Mouse (Mus musculus) WW6 (cell line): ENCODE results near the gene Cpne9.
"Not testable (repeated sequence)": the region's sequence is repeated elsewhere in the genome, so short reads cannot be mapped to it uniquely, and the experiment has no call there.

ENCODE experiments used
- DNase-seq: peaks from one replicate; pipeline ENCODE4 v3.0.0-alpha.2; 2013; ENCODE audit warnings: low read depth, low spot score

The Cpne9 gene

GRCm38 (mm10) chr6:113289346-113289745, 7.2 kb downstream of the Cpne9 start:
- DNase-seq, result no peak

DNA sequence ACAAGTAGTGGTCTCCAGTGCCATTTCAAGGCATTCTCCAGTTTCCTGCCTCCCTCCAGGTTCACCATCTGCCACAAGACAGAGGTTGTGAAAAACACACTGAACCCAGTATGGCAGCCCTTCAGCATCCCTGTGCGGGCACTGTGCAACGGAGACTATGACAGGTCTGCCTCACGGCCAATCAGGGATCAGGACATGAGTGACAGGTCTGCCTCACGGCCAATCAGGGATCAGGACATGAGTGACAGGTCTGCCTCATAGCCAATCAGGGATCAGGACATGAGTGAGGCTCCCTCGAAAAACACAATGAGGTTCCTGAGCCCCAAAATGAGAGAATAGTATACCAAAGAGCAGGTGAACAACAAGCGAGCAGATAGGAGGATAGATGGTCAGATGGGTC, 8.2 kb downstream of the Cpne9 start:
- DNase-seq, result no peak

DNA sequence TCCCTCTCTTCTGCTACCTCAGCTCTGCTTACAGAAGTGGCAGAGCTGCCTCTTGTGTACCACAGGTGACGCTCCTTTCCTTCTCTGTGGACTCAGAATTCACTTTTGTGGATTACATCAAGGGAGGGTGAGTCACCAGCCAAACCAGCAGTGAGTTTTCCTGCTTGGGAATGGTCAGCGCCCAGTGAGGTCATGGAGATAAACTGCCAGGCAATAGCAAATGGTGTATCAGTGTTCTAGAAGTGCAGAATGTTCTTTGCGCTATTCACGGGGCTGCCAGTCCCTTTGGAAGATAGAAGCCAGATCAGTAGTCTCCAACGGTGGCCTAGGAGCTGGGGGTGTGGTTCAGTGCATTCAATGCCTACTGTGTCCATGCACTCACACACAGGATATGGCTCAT, 10.8 kb downstream of the Cpne9 start:
- no peak for DNase-seq

GRCm38 (mm10) chr6:113296046-113296445, 13.9 kb downstream of the Cpne9 start:
- DNase-seq, result no peak

DNA sequence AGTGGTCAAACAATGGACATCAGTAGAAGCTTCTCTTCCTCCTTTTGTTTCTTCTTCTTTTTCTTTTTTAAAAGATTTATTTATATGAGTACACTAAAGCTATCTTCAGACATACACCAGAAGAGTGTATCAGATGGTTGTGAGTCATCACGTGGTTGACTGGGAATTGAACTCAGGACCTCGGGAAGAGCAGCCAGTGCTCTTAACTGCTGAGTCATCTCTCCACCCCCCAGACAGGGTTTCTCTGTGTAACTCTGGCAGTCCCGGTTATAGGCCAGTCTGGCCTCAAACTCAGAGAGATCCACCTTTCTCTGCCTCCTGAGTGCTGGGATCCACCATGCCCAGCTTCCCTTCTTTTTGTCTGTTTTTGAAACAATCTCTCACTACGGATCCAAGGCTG, 14.5 kb downstream of the Cpne9 start:
- no peak for DNase-seq

DNA sequence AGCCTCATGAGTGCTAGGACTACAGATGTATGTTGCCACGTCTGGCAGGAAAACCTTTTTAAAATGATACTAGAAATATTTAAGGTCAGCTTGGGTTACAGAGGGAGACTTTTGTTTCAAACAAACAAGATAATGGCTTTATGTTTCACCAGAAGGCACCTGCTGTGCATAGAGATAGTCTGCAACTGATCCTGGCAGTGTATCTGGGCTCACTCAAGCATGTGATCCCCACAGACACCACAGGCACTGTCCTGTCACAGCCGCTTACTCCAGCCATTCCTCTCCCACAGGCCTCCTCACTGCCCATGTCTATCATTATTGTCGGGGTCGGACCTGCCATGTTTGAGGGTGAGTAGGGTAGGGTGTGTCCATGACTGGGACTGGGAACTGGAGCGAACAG, 19.2 kb downstream of the Cpne9 start:
- no peak for DNase-seq

GRCm38 (mm10) chr6:113302258-113302657, 20.2 kb downstream of the Cpne9 start:
- DNase-seq, result no peak

- DNase-seq, result peak; percentile 100
Observed at GRCm38 (mm10) chr6:113306322-113306985, 24.3 kb downstream of the Cpne9 start.

GRCm38 (mm10) chr6:113306986-113307349, 24.9 kb downstream of the Cpne9 start, which contains the start of gene Brpf1:
TSS of gene Brpf1 (plus strand) at chr6:113307137.
- DNase-seq, result no peak

DNA sequence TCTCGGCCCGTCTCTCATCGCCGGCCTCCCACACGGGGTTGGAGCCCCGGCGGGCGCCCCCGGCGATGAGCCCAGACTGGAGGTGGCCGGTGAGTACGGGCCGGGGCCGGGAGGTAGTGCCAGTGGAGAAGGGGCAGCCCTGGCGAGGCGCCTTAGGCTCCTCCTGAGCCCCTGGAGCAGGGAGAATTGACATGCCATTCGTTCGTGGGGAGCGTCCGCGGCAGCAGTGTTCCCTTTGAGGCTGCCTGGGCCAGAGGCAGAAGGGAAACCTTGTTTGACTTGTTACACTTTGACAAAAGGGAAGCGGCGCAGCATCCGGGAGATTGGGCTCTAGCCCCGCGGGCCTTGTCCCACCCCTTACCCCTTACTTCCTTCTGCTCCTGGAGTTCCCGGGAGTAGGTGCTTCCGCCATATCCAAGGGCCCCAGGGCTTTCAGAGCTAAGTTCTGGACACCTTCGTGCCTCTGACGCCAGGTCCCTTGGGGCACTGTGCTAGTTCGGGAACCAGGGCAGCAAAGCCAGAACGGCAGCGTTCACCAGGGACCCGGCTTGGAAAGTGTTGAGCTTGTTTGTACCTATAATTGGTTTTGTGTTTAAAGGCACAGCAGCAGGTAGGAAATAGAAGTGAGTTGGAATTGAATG, 25.5 kb downstream of the Cpne9 start:
- no peak for DNase-seq

DNA sequence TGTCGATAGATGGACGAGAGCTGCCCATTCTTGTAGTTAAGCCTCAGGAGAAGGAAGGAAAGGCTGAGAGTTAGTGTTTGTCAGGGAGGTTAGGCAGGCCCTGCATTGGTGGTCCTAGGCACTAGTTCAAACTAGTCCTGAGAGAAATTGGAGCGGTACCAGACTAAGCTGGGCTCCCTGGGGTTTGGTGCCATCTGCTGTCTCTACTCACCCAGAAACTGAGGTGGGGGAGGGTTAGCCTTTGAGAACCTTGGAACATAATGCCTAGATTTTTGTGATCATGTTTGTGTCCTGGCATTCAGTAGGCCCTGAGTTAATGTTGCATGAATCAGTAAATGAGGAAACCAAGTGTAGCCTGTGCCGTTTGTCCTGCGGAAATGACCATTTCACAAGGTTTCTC, 26.0 kb downstream of the Cpne9 start:
- DNase-seq, result no peak

DNA sequence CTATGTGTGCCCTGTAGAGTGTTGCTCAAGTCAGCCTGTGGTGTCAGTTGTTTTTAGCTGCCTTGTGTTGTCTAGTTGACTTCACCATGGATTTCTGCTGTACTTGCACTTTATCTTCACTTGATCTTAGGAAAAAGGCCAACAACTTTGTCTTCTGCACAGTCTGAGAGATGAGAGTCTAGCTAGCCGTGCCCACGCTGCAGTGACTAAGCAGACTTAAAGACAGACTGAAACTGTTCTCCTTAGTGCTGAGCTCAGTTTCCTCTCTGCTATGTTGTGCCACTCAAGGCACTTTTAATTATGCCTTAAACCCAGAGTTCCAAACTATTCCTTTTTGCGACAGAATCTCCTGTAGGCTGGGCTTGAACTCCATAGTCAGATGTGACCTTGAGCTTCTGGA, 33.9 kb downstream of the Cpne9 start:
- no peak for DNase-seq

GRCm38 (mm10) chr6:113326533-113327315, 44.6 kb downstream of the Cpne9 start, which contains the start of gene Ogg1:
TSS of gene Ogg1 (plus strand) at chr6:113326972.
- DNase-seq, result peak; percentile 99

DNA sequence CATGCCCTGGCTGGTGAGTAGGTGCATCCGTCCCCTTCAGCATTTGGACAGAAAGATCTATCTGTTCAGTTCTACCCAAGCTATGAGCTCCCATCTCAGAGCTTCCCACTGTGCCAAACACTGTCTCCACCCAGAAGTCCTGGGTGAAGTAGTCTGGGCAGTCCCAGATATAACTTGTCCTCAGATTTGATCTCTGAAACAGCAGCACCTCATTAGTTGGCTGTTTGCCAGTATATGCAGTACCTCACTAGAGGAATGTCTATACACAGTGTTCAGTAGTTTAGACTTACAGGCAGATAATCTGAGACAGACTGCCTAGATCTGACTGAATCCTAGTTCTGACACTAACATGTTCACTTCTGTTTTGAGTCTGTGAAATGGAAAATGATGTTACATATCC, 47.3 kb downstream of the Cpne9 start:
- DNase-seq, result no peak

- DNase-seq, result no peak
Observed at GRCm38 (mm10) chr6:113330547-113330946, 48.4 kb downstream of the Cpne9 start.

DNA sequence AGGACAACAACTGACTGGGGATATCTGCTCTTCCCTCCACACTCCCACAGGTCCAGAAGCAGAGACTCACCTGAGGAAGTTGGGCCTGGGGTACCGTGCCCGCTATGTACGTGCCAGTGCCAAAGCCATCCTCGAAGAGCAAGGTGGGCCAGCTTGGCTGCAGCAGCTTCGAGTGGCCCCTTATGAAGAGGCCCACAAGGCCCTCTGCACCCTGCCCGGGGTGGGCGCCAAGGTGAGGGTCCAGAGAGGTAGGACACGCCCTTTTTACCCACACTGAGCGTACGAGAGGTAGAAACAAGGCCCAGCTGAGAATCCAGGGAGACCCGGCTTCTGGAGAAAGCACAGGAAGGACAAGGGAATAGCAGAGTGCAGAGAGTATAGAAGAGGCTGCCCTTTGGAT, 49.6 kb downstream of the Cpne9 start:
- DNase-seq, result no peak

- not testable (repeated sequence) for DNase-seq
Observed at GRCm38 (mm10) chr6:113332734-113333133, 50.6 kb downstream of the Cpne9 start.

DNA sequence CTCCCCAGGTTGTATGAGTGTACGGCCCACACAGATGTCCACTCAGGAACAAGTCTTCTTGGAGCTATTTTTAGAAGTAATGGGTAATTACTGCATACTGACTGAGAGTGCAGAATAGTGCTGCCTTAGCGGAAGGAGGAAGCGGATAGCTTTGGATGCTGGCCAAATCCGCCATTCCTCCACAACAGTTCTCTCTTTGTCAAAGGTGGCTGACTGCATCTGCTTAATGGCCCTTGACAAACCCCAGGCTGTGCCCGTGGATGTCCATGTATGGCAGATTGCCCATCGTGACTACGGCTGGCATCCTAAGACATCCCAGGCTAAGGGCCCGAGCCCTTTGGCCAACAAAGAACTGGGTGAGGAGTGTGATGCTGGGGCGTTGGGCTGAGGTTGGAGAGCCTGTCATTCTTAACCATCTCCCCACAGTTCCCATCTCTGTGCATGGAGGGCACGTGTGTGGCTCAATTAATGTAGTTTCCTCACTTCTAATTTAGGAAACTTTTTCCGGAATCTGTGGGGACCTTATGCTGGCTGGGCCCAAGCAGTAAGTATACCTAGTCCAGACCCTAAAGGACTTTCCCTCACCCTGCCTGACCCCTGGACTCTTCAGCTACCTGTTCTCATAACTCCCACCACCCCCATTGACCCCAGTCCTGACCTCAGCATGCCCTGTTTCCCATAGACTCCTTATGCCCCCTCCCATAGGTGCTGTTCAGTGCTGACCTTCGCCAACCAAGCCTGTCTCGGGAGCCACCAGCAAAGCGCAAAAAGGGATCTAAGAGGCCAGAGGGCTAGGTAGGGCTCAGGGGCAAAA, 51.2 kb downstream of the Cpne9 start:
- DNase-seq, result no peak

GRCm38 (mm10) chr6:113334216-113334615, 52.1 kb downstream of the Cpne9 start:
- no peak for DNase-seq

- DNase-seq, result no peak
Observed at GRCm38 (mm10) chr6:113336852-113337620, 54.9 kb downstream of the Cpne9 start.

- no peak for DNase-seq
Observed at GRCm38 (mm10) chr6:113341574-113341973, 59.5 kb downstream of the Cpne9 start.
